Mouse (Mus musculus) lung, adult 2 months (tissue): ENCODE results near the gene Eml4. TPM values are rescaled to one million over a fixed set of nuclear protein-coding genes. Genes with fewer than 3 reads are reported as not detected.
A peak's percentile ranks its signal among the peaks of the same experiment; 100 is the strongest.

Source experiments
- DNase-seq: peaks from one replicate; pipeline ENCODE4 v3.0.0; 2022
- H3K4me1 ChIP-seq: fragments of 200-500 bp; 2 replicates; pipeline ENCODE4 v1.6.1; 2011; ENCODE audit warnings: low read length; ENCODE audit not compliant: control insufficient read depth, insufficient read depth
- H3K4me3 ChIP-seq: fragments of 200-500 bp; replicated peaks from 2 replicates; pipeline ENCODE3; 2011; ENCODE audit warnings: low read depth, mild to moderate bottlenecking, control low read depth, low read length; ENCODE audit errors: extremely low read depth
- CTCF ChIP-seq: fragments of 200-500 bp; IDR thresholded peaks from 2 replicates; pipeline ENCODE4 v1.5.1; 2011; ENCODE audit warnings: mild to moderate bottlenecking, low read length, control low read depth; ENCODE audit not compliant: insufficient read depth
- POLR2A ChIP-seq: fragments of 200-500 bp; IDR thresholded peaks from 2 replicates; pipeline ENCODE4 v1.6.1; 2011; ENCODE audit warnings: low read depth, mild to moderate bottlenecking, control low read depth, low read length, borderline replicate concordance; ENCODE audit errors: extremely low read depth
- WGBS: fragments of 180-500 bp; shearing (Covaris S2); methylation state at CpG from one replicate; pipeline ENCODE4 v1.1.7; 2018; 5-methylcytosine and 5-hydroxymethylcytosine counted together
- polyA plus RNA-seq: library from polyadenylated mRNA; depleted of rRNA; stranded (reverse); fragments of >200 nt; gene quantifications from 2 replicates; pipeline ENCODE4 v1.2.3, GENCODE M21; 2012; rRNA removed

Eml4 gene
- 6.9 and 10.6 TPM in 2 replicates for polyA plus RNA-seq

DNA sequence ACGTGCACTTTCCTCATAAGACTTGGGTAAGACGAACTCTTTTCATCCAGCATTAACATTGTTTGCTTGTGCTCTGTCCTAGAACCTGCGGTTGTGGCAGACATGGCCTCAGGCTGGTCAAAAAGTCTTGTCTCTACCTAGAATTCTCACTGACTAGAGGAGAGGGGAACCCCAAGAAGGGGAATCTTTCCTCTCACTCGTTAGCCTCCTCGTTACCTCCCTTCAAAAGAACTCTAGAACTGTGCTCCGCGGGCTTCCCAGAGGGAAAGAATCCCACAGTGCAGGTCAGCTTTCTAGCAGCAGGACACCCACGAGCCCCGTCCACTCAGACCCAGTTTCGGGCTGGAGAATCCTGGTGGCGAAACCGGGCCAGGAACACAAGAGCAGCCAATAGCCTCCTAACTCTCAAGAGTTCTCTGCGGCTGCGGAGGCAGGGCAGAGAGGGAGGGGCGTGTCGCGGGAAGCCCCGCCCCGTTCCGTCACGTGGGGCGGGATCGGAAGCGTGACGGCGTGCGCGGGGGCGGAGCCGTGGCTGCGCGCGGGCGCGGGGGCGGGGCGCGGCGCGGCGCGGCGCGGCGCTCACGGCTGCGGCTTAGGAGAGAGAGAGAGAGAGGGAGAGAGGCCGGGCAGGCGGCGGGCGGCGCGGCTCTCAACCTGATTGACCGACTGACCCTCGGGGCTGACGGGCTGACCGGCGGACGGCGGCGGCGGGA is at the start of gene Eml4:
Gene Eml4, plus strand, starts transcription at position 553 of the 713 bp plus-strand sequence.
- peak; percentile 97 for DNase-seq
- Histone ChIP-seq H3K4me3 (peak within 1 kb of the TSS; percentile 71), H3K4me1 (peaks cover 18% of the 10 kb centered on the region)
- WGBS: 1% methylated on average over 62 of the region's 62 CpGs
- TF ChIP-seq CTCF (peak; percentile 22; the same call in 1 of the 2 replicates), POLR2A (peak; percentile 85)

GRCm38 (mm10) chr17:83301433-83301832 is 49.3 kb upstream of the Eml4 start:
- TF ChIP-seq POLR2A (no peak), CTCF (no peak)
- no peak for DNase-seq
- WGBS: 73% methylated on average over 5 of the region's 5 CpGs
- Histone ChIP-seq H3K4me3 (no peak overlapping the region), H3K4me1 (no peaks in the 10 kb centered on the region)

DNA sequence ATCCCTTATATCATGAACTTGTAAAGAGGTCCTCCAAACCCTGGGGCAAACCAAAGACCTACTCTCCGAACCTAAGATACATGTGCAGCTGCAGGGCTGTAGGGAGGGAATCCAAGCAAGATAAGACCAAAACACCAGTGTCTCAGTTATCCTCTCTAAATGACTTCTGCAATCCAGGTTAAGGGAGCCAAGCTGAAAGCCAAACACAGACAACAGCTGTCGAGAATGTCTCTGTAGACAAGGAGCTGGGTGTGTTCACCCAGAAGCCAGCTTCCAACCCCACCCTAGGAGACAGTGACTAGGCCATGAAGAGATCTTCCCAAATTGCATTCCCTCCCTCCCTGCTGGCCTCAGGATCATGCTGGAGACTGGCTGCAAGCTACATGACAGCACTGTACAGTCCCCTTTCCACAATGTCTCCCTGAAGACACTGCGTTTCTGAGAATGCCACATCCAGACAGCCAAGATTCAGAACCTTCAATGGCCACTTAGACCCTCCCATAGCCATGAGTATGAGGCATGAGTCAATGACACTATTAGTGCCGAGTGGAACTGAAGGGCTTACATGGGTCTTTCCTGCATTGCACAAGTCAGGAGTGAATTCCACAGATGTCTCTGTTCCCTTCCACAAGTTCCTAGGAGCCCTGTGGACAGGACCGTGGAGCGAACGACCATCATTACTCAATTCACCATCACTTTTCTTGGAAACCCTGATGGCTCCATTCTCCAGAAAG is 46.5 kb upstream of the Eml4 start:
- WGBS: 66% methylated on average over 7 of the region's 7 CpGs
- no peak for DNase-seq
- Histone ChIP-seq H3K4me3 (no peak overlapping the region), H3K4me1 (peaks cover 6% of the 10 kb centered on the region)
- TF ChIP-seq CTCF: no peak
- TF ChIP-seq POLR2A: no peak

DNA sequence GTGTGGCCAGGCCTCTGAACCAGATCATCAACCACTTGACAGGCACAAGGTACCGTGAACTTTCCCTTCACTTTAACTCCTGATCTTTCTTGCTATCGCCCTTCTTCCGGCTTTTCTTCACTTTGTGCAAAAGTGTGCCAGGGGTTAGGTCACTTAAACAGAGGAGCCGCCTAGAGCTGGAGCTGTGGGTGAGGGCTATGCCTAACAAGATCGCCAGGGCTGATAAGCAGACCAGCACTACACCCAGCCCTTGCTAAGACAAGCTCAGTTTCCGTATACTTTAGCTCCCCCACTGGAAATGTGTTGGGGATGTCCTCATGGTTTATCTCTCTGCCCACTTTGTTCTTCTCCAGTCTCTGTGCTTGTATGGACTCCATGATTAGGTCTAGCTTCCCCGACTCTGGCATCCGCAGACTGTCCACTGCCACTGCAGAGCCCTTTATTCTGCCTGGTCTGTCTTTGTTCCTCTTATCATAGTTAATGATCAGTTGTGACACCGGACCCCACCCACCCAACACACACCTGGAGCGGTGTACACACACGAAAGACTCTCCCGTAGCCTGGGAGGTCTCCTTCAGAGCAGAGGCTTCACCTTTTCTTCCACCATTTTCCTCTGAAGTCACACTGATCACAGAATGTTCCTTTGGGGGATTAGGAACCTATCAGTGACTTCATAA is 43.6 kb upstream of the Eml4 start:
- 43% methylated on average over 12 of the region's 12 CpGs for WGBS

GRCm38 (mm10) chr17:83307641-83308296 is 43.0 kb upstream of the Eml4 start:
- WGBS: 76% methylated on average over 11 of the region's 11 CpGs
- Histone ChIP-seq H3K4me1 (peaks cover 11% of the 10 kb centered on the region), H3K4me3 (no peak overlapping the region)
- no peak for DNase-seq
- TF ChIP-seq CTCF (no peak), POLR2A (no peak)

More for the DNA sequence above, 43.6 kb upstream of the Eml4 start:
- TF ChIP-seq CTCF (no peak), POLR2A (no peak)
- no peak for DNase-seq
- H3K4me1 ChIP-seq: peaks cover 7% of the 10 kb centered on the region
- H3K4me3 ChIP-seq: no peak overlapping the region

DNA sequence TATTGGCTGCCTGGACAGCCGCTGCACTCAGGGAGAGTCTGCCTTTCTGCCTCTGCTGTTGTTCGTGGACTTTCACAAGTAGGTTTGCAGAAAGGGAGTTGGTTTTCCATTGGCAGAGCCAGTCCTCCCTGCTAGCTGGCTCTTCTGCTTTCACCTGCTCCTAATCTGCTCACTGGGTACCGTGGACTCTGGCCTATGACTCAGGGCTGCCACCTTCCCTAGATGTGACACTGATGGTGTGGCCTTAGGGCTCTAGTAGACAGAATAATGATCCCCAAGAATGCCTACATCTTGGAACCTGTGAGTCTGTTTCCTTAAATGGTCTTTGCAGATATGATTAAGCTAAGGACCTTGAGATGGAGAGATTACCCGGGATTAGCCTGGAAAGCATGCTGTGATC is 42.3 kb upstream of the Eml4 start:
- DNase-seq: no peak
- Histone ChIP-seq H3K4me1 (peaks cover 12% of the 10 kb centered on the region), H3K4me3 (no peak overlapping the region)
- TF ChIP-seq POLR2A (no peak), CTCF (no peak)
- 77% methylated on average over 4 of the region's 4 CpGs for WGBS

- WGBS: 71% methylated on average over 1 of the region's 1 CpGs
- Histone ChIP-seq H3K4me1 (peaks cover 12% of the 10 kb centered on the region), H3K4me3 (no peak overlapping the region)
- no peak for DNase-seq
- TF ChIP-seq CTCF: no peak
- TF ChIP-seq POLR2A: no peak
Observed at GRCm38 (mm10) chr17:83309243-83309642, 41.5 kb upstream of the Eml4 start.

GRCm38 (mm10) chr17:83311806-83312205 is 38.9 kb upstream of the Eml4 start:
- TF ChIP-seq POLR2A (no peak), CTCF (no peak)
- Histone ChIP-seq H3K4me1 (peaks cover 11% of the 10 kb centered on the region), H3K4me3 (no peak overlapping the region)
- no peak for DNase-seq
- 60% methylated on average over 5 of the region's 5 CpGs for WGBS
